Mouse (Mus musculus) bone marrow, adult 2 months (tissue): Measurements from ENCODE around the gene Denr.

ENCODE experiments used
- CTCF ChIP-seq: fragments of 200-500 bp; IDR thresholded peaks from 2 replicates; pipeline ENCODE4 v1.5.1; 2011; ENCODE audit warnings: low read length, control low read depth; ENCODE audit not compliant: control insufficient read depth, insufficient read depth
- POLR2A ChIP-seq: fragments of 200-500 bp; IDR thresholded peaks from 2 replicates; pipeline ENCODE4 v1.6.1; 2011; ENCODE audit warnings: low read depth, mild to moderate bottlenecking, control low read depth, low read length, borderline replicate concordance; ENCODE audit not compliant: control insufficient read depth

GRCm38 (mm10) chr5:123938479-123938878 lies 31.5 kb downstream of the Denr start:
- TF ChIP-seq CTCF (no peak), POLR2A (no peak)
